Mouse (Mus musculus) G1E-ER4 (cell line): ENCODE measurements around the gene Tanc2. TPM values are rescaled to one million over a fixed set of nuclear protein-coding genes. Genes with fewer than 3 reads are reported as not detected.

Source experiments
- GATA1 ChIP-seq: IDR thresholded peaks from one replicate; pipeline ENCODE4 v1.8.0; 2012; ENCODE audit warnings: low read length, inconsistent platforms
- polyA plus RNA-seq: library from polyadenylated mRNA; stranded (reverse); fragments of >175 nt; gene quantifications from 2 replicates; pipeline ENCODE4 v1.2.3, GENCODE M21; 2012

Gene Tanc2
- polyA plus RNA-seq, 1 experiment, result not detected

GRCm38 (mm10) chr11:105899151-105899550 lies 309.4 kb downstream of the Tanc2 start:
- no peak for TF ChIP-seq GATA1

- TF ChIP-seq GATA1, result no peak
Measured at GRCm38 (mm10) chr11:105901501-105901900, 311.7 kb downstream of the Tanc2 start.

GRCm38 (mm10) chr11:105902956-105903355 lies 313.2 kb downstream of the Tanc2 start:
- no peak for TF ChIP-seq GATA1

- no peak for TF ChIP-seq GATA1
Measured at GRCm38 (mm10) chr11:105905529-105906213, 315.9 kb downstream of the Tanc2 start.

GRCm38 (mm10) chr11:105907381-105907780 lies 317.6 kb downstream of the Tanc2 start:
- no peak for TF ChIP-seq GATA1

GRCm38 (mm10) chr11:105908926-105909325 lies 319.1 kb downstream of the Tanc2 start:
- TF ChIP-seq GATA1, result no peak

GRCm38 (mm10) chr11:105909617-105910016 lies 319.8 kb downstream of the Tanc2 start:
- TF ChIP-seq GATA1, result no peak

- no peak for TF ChIP-seq GATA1
Measured at GRCm38 (mm10) chr11:105911149-105911548, 321.4 kb downstream of the Tanc2 start.

GRCm38 (mm10) chr11:105911592-105912375 lies 322.0 kb downstream of the Tanc2 start:
- TF ChIP-seq GATA1, result no peak

- TF ChIP-seq GATA1, result no peak
Measured at GRCm38 (mm10) chr11:105913580-105913979, 323.8 kb downstream of the Tanc2 start.

GRCm38 (mm10) chr11:105920098-105920785 lies 330.5 kb downstream of the Tanc2 start:
- no peak for TF ChIP-seq GATA1

GRCm38 (mm10) chr11:105920836-105921235 lies 331.1 kb downstream of the Tanc2 start:
- no peak for TF ChIP-seq GATA1

- no peak for TF ChIP-seq GATA1
Measured at GRCm38 (mm10) chr11:105921275-105921674, 331.5 kb downstream of the Tanc2 start.

GRCm38 (mm10) chr11:105922769-105923663 lies 333.2 kb downstream of the Tanc2 start:
- TF ChIP-seq GATA1, result no peak
